Mouse (Mus musculus) C2C12 (cell line): ENCODE results near the gene Dnajc25.

Source experiments
- CTCF ChIP-seq: IDR thresholded peaks from one replicate; pipeline ENCODE4 v1.5.1; 2011; ENCODE audit not compliant: control insufficient read depth, insufficient read depth, insufficient read length
- FOSL1 ChIP-seq: IDR thresholded peaks from one replicate; pipeline ENCODE4 v1.8.0; 2011; ENCODE audit warnings: mild to moderate bottlenecking, low read length; ENCODE audit not compliant: poor library complexity, insufficient read depth, severe bottlenecking
- MAX ChIP-seq: IDR thresholded peaks from one replicate; pipeline ENCODE4 v1.6.1; 2011; ENCODE audit warnings: mild to moderate bottlenecking, control low read depth

GRCm38 (mm10) chr4:59006211-59006610 is 11.3 kb downstream of the Dnajc25 start:
- no peak for TF ChIP-seq CTCF
- no peak for TF ChIP-seq MAX
- no peak for TF ChIP-seq FOSL1
